Mouse (Mus musculus) urinary bladder, adult 2 months (tissue): Measurements from ENCODE around the gene Rps26. TPM values are rescaled to one million over a fixed set of nuclear protein-coding genes. Genes with fewer than 3 reads are reported as not detected.

Source experiments
- polyA plus RNA-seq: library from polyadenylated mRNA; depleted of rRNA; stranded (reverse); fragments of >200 nt; gene quantifications from 2 replicates; pipeline ENCODE4 v1.2.3, GENCODE M21; 2012; rRNA removed

Rps26 gene
- polyA plus RNA-seq, 1 experiment, result 1,154 TPM

Other genes with a start within 250 kb of the Rps26 start
- 19.9 and 26.5 TPM in 2 replicates for gene Ankrd52, start 249.6 kb downstream of the Rps26 start, polyA plus RNA-seq
- gene Slc39a5, start 225.5 kb downstream of the Rps26 start, polyA plus RNA-seq, result not detected in 2 replicates
- gene Nabp2, start 215.3 kb downstream of the Rps26 start, polyA plus RNA-seq, result 47.2 and 50.1 TPM in 2 replicates
- gene Rnf41, start 215.1 kb downstream of the Rps26 start, polyA plus RNA-seq, result 25.4 and 25.5 TPM in 2 replicates
- 91.5 and 97.0 TPM in 2 replicates for gene Smarcc2, start 167.5 kb downstream of the Rps26 start, polyA plus RNA-seq
- 10,835 and 11,320 TPM in 2 replicates for gene Myl6, start 132.6 kb downstream of the Rps26 start, polyA plus RNA-seq
- gene Myl6b, start 128.1 kb downstream of the Rps26 start, polyA plus RNA-seq, result 3.0 and 3.3 TPM in 2 replicates
- 56.9 and 61.6 TPM in 2 replicates for gene Esyt1, start 100.9 kb downstream of the Rps26 start, polyA plus RNA-seq
- gene Zc3h10, start 79.0 kb downstream of the Rps26 start, polyA plus RNA-seq, result 12.5 TPM in 2 replicates
- gene Rpl41, start 77.4 kb downstream of the Rps26 start, polyA plus RNA-seq, result 2,645 and 3,313 TPM in 2 replicates
- 74.1 and 75.9 TPM in 2 replicates for gene Pa2g4, start 60.8 kb downstream of the Rps26 start, polyA plus RNA-seq
- 25.1 and 27.0 TPM in 2 replicates for gene Erbb3, start 37.1 kb downstream of the Rps26 start, polyA plus RNA-seq
- gene Ikzf4, start 19.2 kb upstream of the Rps26 start, polyA plus RNA-seq, result 1.4 and 2.3 TPM in 2 replicates
- 19.2 and 21.0 TPM in 2 replicates for gene Suox, start 47.3 kb upstream of the Rps26 start, polyA plus RNA-seq
- gene Rab5b, start 69.5 kb upstream of the Rps26 start, polyA plus RNA-seq, result 101 and 107 TPM in 2 replicates
- gene Pmel, start 77.4 kb upstream of the Rps26 start, polyA plus RNA-seq, result 0.72 and 0.95 TPM in 2 replicates
- 23.6 and 32.4 TPM in 2 replicates for gene Cdk2, start 78.3 kb upstream of the Rps26 start, polyA plus RNA-seq
- gene Dgka, start 118.1 kb upstream of the Rps26 start, polyA plus RNA-seq, result 65.5 and 71.0 TPM in 2 replicates
- gene Pym1, start 121.1 kb upstream of the Rps26 start, polyA plus RNA-seq, result 32.9 and 36.9 TPM in 2 replicates
- gene Mmp19, start 164.2 kb upstream of the Rps26 start, polyA plus RNA-seq, result 19.8 and 22.1 TPM in 2 replicates
- 19.0 and 31.0 TPM in 2 replicates for gene Dnajc14, start 177.3 kb upstream of the Rps26 start, polyA plus RNA-seq
- gene Tmem198b, start 177.6 kb upstream of the Rps26 start, polyA plus RNA-seq, result 32.2 and 41.0 TPM in 2 replicates
- gene Sarnp, start 190.6 kb upstream of the Rps26 start, polyA plus RNA-seq, result 78.5 and 79.8 TPM in 2 replicates
- gene Ormdl2, start 194.9 kb upstream of the Rps26 start, polyA plus RNA-seq, result 50.2 and 65.7 TPM in 2 replicates